Mouse (Mus musculus) brain, embryonic 14.5 days (tissue): Measurements from ENCODE around the gene Nrm.

Experiments
- CTCF ChIP-seq: fragments of 200-500 bp; IDR thresholded peaks from 2 replicates; pipeline ENCODE4 v1.5.1; 2012; ENCODE audit warnings: inconsistent platforms, mild to moderate bottlenecking, moderate library complexity, borderline replicate concordance; ENCODE audit not compliant: insufficient read depth, insufficient read length; ENCODE audit errors: extremely low read depth
- POLR2A ChIP-seq: fragments of 200-500 bp; IDR thresholded peaks from 2 replicates; pipeline ENCODE4 v1.6.1; 2012; ENCODE audit warnings: mild to moderate bottlenecking, inconsistent platforms, borderline replicate concordance; ENCODE audit not compliant: poor library complexity, insufficient read depth, insufficient read length, severe bottlenecking; ENCODE audit errors: extremely low read depth

DNA sequence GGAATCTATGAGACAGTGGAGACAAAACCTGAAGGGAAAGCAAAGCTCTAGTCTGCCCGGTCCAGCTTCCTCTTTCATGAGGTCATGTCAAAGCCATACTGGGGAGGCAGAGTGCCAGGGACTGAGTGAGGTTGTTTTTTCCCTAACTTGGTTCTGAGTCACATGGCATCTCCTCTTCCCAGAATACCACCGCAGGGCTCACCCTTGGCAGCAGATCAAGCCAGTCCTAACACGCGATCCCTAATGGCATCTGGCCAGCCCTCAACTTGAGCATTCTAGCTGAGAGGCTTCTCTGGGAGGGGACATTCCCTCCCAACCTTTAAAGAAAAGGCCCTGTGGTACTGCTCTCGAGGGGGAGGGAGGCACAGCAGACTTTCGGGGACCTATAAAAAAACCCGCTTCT is 47.9 kb upstream of the Nrm start:
- no peak for TF ChIP-seq POLR2A
- TF ChIP-seq CTCF, result no peak
